ENCODE assay signal across 10 mouse cellular contexts in genomic region chr10:81179451-81180342, GRCm38 (mm10). TPM values are rescaled to one million over a fixed set of nuclear protein-coding genes. Genes with fewer than 3 reads are reported as not detected.
DNase-seq lines count a peak whose midpoint lies in the region; ATAC-seq and TF ChIP-seq lines count a peak whose summit lies in the region.
"Had no signal": no experiment of that assay in that cellular context is flagged by ENCODE, and none has a peak within 500 bp of the region (broad histone marks: within the 10 kb centered on the region; RNA-seq: fewer than 3 reads in every experiment).

No protein-coding gene starts in this region.

- peaks cover 63% of the 10 kb centered on the region for H3K36me3 ChIP-seq in kidney, embryonic 15.5 days
- H3K36me3 ChIP-seq in liver, embryonic 13.5 days, result peaks cover 65% of the 10 kb centered on the region

- no peak overlapping the region for H3K9ac ChIP-seq in kidney, embryonic 15.5 days
- H3K9ac ChIP-seq in liver, embryonic 13.5 days, result peak overlapping the region; percentile 100; the same call in 1 of the 2 replicates

- no peak for ATAC-seq in kidney, embryonic 15.5 days (replicated peaks; ENCODE audit: low FRiP score)
- no peak for ATAC-seq in liver, embryonic 13.5 days (ENCODE audit: low read depth)

- no peak overlapping the region for H3K27ac ChIP-seq in cerebellum, adult 2 months (ENCODE audit: insufficient read depth, low read length)
- 0 out of 2 replicates have a peak overlapping the region, but pooled peaks have one; percentile 4 for H3K27ac ChIP-seq in kidney, embryonic 15.5 days
- H3K27ac ChIP-seq in liver, embryonic 13.5 days, result peak overlapping the region; percentile 95

- no peak overlapping the region for H3K4me2 ChIP-seq in kidney, embryonic 15.5 days
- peak overlapping the region; percentile 84; the same call in 1 of the 2 replicates for H3K4me2 ChIP-seq in liver, embryonic 13.5 days

- whole genome bisulfite sequencing in cerebellum, adult 2 months, result 79% methylated on average over 32 of the region's 32 CpGs
- WGBS in kidney, embryonic 15.5 days, result 89% methylated on average over 32 of the region's 32 CpGs
- WGBS in liver, embryonic 13.5 days (ENCODE audit: insufficient replicate concordance), result 90% methylated on average over 32 of the region's 32 CpGs

- no peak for TF ChIP-seq CTCF in cerebellum, adult 2 months (IDR thresholded peaks at IDR 0.05; ENCODE audit: borderline replicate concordance, insufficient read depth, low read depth, low read length)

- H3K4me3 ChIP-seq in cerebellum, adult 2 months (replicated peaks; ENCODE audit: insufficient read depth, low read depth, low read length), result no peak overlapping the region
- no peak overlapping the region for H3K4me3 ChIP-seq in kidney, embryonic 15.5 days (replicated peaks)
- peak overlapping the region; percentile 98; the same call in 1 of the 2 replicates for H3K4me3 ChIP-seq in liver, embryonic 13.5 days (replicated peaks)

- H3K4me1 ChIP-seq in cerebellum, adult 2 months (ENCODE audit: control insufficient read depth, insufficient read depth, low read length), result peaks cover 22% of the 10 kb centered on the region
- peaks cover 74% of the 10 kb centered on the region for H3K4me1 ChIP-seq in kidney, embryonic 15.5 days
- peaks cover 81% of the 10 kb centered on the region for H3K4me1 ChIP-seq in liver, embryonic 13.5 days (replicated peaks)

- H3K27me3 ChIP-seq in cerebellum, adult 2 months (ENCODE audit: control insufficient read depth, insufficient read depth, low read length), result no peaks in the 10 kb centered on the region
- no peaks in the 10 kb centered on the region for H3K27me3 ChIP-seq in kidney, embryonic 15.5 days
- no peaks in the 10 kb centered on the region for H3K27me3 ChIP-seq in liver, embryonic 13.5 days

- no peak for TF ChIP-seq POLR2A in cerebellum, adult 2 months (IDR thresholded peaks at IDR 0.05; ENCODE audit: borderline replicate concordance, insufficient read depth, low read length)

- DNase-seq in cerebellum, adult 11-12 months, result peak; percentile 63
- DNase-seq in cerebellum, adult 2 months, result no peak
- DNase-seq in kidney, adult 9 months, result no peak
- DNase-seq in ZHBTc4 (ENCODE audit: low read depth, low spot score), result peak; percentile 59
- no peak for DNase-seq in liver, embryonic 13.5 days
- no peak for DNase-seq in gastrocnemius, adult 18-20 months (ENCODE audit: low spot score)
- no peak for DNase-seq in spleen, adult 12 weeks (ENCODE audit: low spot score)

- no peaks in the 10 kb centered on the region for H3K9me3 ChIP-seq in kidney, embryonic 15.5 days (replicated peaks)
- H3K9me3 ChIP-seq in liver, embryonic 13.5 days (replicated peaks), result no peaks in the 10 kb centered on the region

RNA-seq across cellular contexts. Expression of gene Dapk3, which starts 3.1 kb away (rescaled TPM):
- polyA plus RNA-seq in cerebellum, adult 2 months (2012; rRNA removed), result 70.7 and 73.0 TPM in 2 replicates
- polyA plus RNA-seq in kidney, embryonic 15.5 days (2015; fragmentation: Nextera tagmentation; extraction: Ambion mirVana), result 41.0 and 47.9 TPM in 2 replicates
- 19.3 and 20.9 TPM in 2 replicates for polyA plus RNA-seq in liver, embryonic 13.5 days (2015; fragmentation: Nextera tagmentation; extraction: Ambion mirVana)
- total RNA-seq in gastrocnemius, adult 18-20 months (2021), result 10 to 100 TPM; 25.5 to 28.4 TPM

RNA-seq across cellular contexts. Expression of gene Eef2, which starts 3.3 kb away (rescaled TPM):
- 1,163 and 1,164 TPM in 2 replicates for polyA plus RNA-seq in cerebellum, adult 2 months (2012; rRNA removed)
- 563 and 597 TPM in 2 replicates for polyA plus RNA-seq in kidney, embryonic 15.5 days (2015; fragmentation: Nextera tagmentation; extraction: Ambion mirVana)
- 369 and 384 TPM in 2 replicates for polyA plus RNA-seq in liver, embryonic 13.5 days (2015; fragmentation: Nextera tagmentation; extraction: Ambion mirVana)
- 1,000 to 10,000 TPM; 1,320 to 1,335 TPM for total RNA-seq in gastrocnemius, adult 18-20 months (2021)

RNA-seq across cellular contexts. Expression of gene 4930442H23Rik, which starts 4.0 kb away (rescaled TPM):
- not detected in 2 replicates for polyA plus RNA-seq in cerebellum, adult 2 months (2012; rRNA removed)
- polyA plus RNA-seq in kidney, embryonic 15.5 days (2015; fragmentation: Nextera tagmentation; extraction: Ambion mirVana), result not detected in 2 replicates
- 0.08 TPM in 1 of 2 replicates, not detected in the other for polyA plus RNA-seq in liver, embryonic 13.5 days (2015; fragmentation: Nextera tagmentation; extraction: Ambion mirVana)
- total RNA-seq in gastrocnemius, adult 18-20 months (2021), result not detected
- total RNA-seq: left cerebral cortex, adult 8-10 months had no signal
- polyA plus RNA-seq: intestine, embryonic 14.5 days had no signal

RNA-seq across cellular contexts. Expression of gene Pias4, which starts 12.0 kb away (rescaled TPM):
- polyA plus RNA-seq in cerebellum, adult 2 months (2012; rRNA removed), result 34.8 and 36.0 TPM in 2 replicates
- 48.6 and 51.2 TPM in 2 replicates for polyA plus RNA-seq in kidney, embryonic 15.5 days (2015; fragmentation: Nextera tagmentation; extraction: Ambion mirVana)
- polyA plus RNA-seq in liver, embryonic 13.5 days (2015; fragmentation: Nextera tagmentation; extraction: Ambion mirVana), result 23.5 and 23.8 TPM in 2 replicates
- total RNA-seq in gastrocnemius, adult 18-20 months (2021), result 10 to 100 TPM; 15.3 to 17.1 TPM

RNA-seq across cellular contexts. Expression of gene Nmrk2, which starts 22.2 kb away (rescaled TPM):
- polyA plus RNA-seq in cerebellum, adult 2 months (2012; rRNA removed), result 0.16 and 0.33 TPM in 2 replicates
- polyA plus RNA-seq in kidney, embryonic 15.5 days (2015; fragmentation: Nextera tagmentation; extraction: Ambion mirVana), result 0.18 TPM in 1 of 2 replicates, not detected in the other
- not detected in 2 replicates for polyA plus RNA-seq in liver, embryonic 13.5 days (2015; fragmentation: Nextera tagmentation; extraction: Ambion mirVana)
- total RNA-seq in gastrocnemius, adult 18-20 months (2021), result 100 to 1,000 TPM in 1 of 2 experiments, 10 to 100 TPM in 1; 59.9 to 118 TPM

Comparison
In these comparisons a context has a peak if more than half of its experiments do, and no peak if none do; other contexts are left out.
1. DNase-seq: peak in cerebellum, adult 11-12 months (single experiment) and ZHBTc4 (single experiment); none in cerebellum, adult 2 months (0 of 2), kidney, adult 9 months (single experiment), liver, embryonic 13.5 days (single experiment), gastrocnemius, adult 18-20 months (single experiment) and spleen, adult 12 weeks (single experiment).